Mouse (Mus musculus) hindbrain, postnatal 0 days (tissue): ENCODE measurements at regions not wholly inside any gene's neighbourhood (a gene's known extent, or its start where the extent isn't known, plus 50 kb on each side); places are given as distances from the start of the nearest gene placed in this dataset.
A peak's percentile ranks its signal among the peaks of the same experiment; 100 is the strongest.

ENCODE experiments used
- ATAC-seq: fragments of 200-750 bp; cut with Nextera tagmentation; 2 replicates; pipeline ENCODE4 v1.8.0; 2017; ENCODE audit warnings: mild to moderate bottlenecking, moderate TSS enrichment, moderate library complexity
- DNase-seq: peaks from one replicate; pipeline ENCODE4 v3.0.0-alpha.2; 2015; ENCODE audit warnings: low spot score
- H3K27ac ChIP-seq: fragments of 300-500 bp; sonication (generic); 2 replicates; pipeline ENCODE4 v1.5.1; 2014; ENCODE audit warnings: mild to moderate bottlenecking
- H3K27me3 ChIP-seq: fragments of 300-500 bp; sonication (generic); 2 replicates; pipeline ENCODE4 v1.6.1; 2014; ENCODE audit warnings: low read length, mixed read lengths; ENCODE audit not compliant: insufficient read depth
- H3K36me3 ChIP-seq: fragments of 300-500 bp; sonication (generic); 2 replicates; pipeline ENCODE4 v1.6.1; 2014; ENCODE audit warnings: low read length, mixed read lengths; ENCODE audit not compliant: insufficient read depth
- H3K4me1 ChIP-seq: fragments of 300-500 bp; sonication (generic); 2 replicates; pipeline ENCODE4 v1.6.1; 2014; ENCODE audit warnings: antibody characterized with exemption, low read length, mixed read lengths; ENCODE audit not compliant: insufficient read depth
- H3K4me2 ChIP-seq: fragments of 300-500 bp; sonication (generic); 2 replicates; pipeline ENCODE4 v1.6.1; 2014; ENCODE audit warnings: low read depth, mild to moderate bottlenecking, low read length, moderate library complexity, mixed read lengths
- H3K4me3 ChIP-seq: fragments of 300-500 bp; sonication (generic); 2 replicates; pipeline ENCODE4 v1.5.1; 2014; ENCODE audit warnings: low read length
- H3K9ac ChIP-seq: fragments of 300-500 bp; sonication (generic); replicated peaks from 2 replicates; pipeline ENCODE4 v1.6.1; 2014; ENCODE audit warnings: mild to moderate bottlenecking, low read length, moderate library complexity, mixed read lengths
- H3K9me3 ChIP-seq: fragments of 300-500 bp; sonication (generic); 2 replicates; pipeline ENCODE4 v1.6.1; 2016; ENCODE audit warnings: low read length, mixed read lengths
- CTCF ChIP-seq: IDR thresholded peaks from 2 replicates; pipeline ENCODE4 v1.5.1; 2016; ENCODE audit warnings: antibody characterized with exemption, control low read depth, low read depth
- WGBS: fragments of 180-500 bp; shearing (Covaris S2); extraction: QIAGEN DNeasy Blood & Tissue Kit; methylation state at CpG from one replicate; pipeline ENCODE4 v1.1.7; 2014; 5-methylcytosine and 5-hydroxymethylcytosine counted together

- 91% methylated on average over 7 of the region's 7 CpGs for WGBS
- no peak for TF ChIP-seq CTCF
- ATAC-seq (no peak), DNase-seq (no peak)
- Histone ChIP-seq H3K4me2 (no peak overlapping the region), H3K9ac (no peak overlapping the region), H3K27me3 (no peaks in the 10 kb centered on the region), H3K9me3 (no peaks in the 10 kb centered on the region), H3K4me1 (peaks cover 10% of the 10 kb centered on the region; the same call in 1 of the 2 replicates), H3K36me3 (no peaks in the 10 kb centered on the region), H3K4me3 (no peak overlapping the region), H3K27ac (no peak overlapping the region)
Observed at GRCm38 (mm10) chr14:105734291-105734690, 162.3 kb downstream of the Spry2 start.

- no peaks in the 10 kb centered on the region for H3K27me3 ChIP-seq
- WGBS, result 7% methylated on average over 12 of the region's 12 CpGs
- 0 out of 2 replicates have a peak overlapping the region, but pooled peaks have one; percentile 36 for H3K9ac ChIP-seq
Observed at GRCm38 (mm10) chr14:105733013-105733728, 163.4 kb downstream of the Spry2 start.

GRCm38 (mm10) chr14:105732221-105733012 is 164.2 kb downstream of the Spry2 start:
- H3K4me2 ChIP-seq, result peak overlapping the region; percentile 59
- under 1% methylated on average over 13 of the region's 13 CpGs for WGBS

More at GRCm38 (mm10) chr14:105733013-105733728, 163.4 kb downstream of the Spry2 start:
- H3K27ac ChIP-seq, result peak overlapping the region; percentile 86
- no peak for TF ChIP-seq CTCF
- ATAC-seq (peak; percentile 64), DNase-seq (peak; percentile 83)
- H3K36me3 ChIP-seq, result no peaks in the 10 kb centered on the region
- no peaks in the 10 kb centered on the region for H3K9me3 ChIP-seq
- peak overlapping the region; percentile 59 for H3K4me2 ChIP-seq
- H3K4me3 ChIP-seq, result peak overlapping the region; percentile 35
- peaks cover 10% of the 10 kb centered on the region; the same call in 1 of the 2 replicates for H3K4me1 ChIP-seq

GRCm38 (mm10) chr14:105730786-105731185 is 165.8 kb downstream of the Spry2 start:
- Histone ChIP-seq H3K4me2 (peak overlapping the region; percentile 59), H3K27me3 (no peaks in the 10 kb centered on the region), H3K9ac (no peak overlapping the region), H3K4me3 (no peak overlapping the region), H3K36me3 (no peaks in the 10 kb centered on the region), H3K27ac (peak overlapping the region; percentile 86), H3K9me3 (no peaks in the 10 kb centered on the region), H3K4me1 (peaks cover 10% of the 10 kb centered on the region; the same call in 1 of the 2 replicates)
- TF ChIP-seq CTCF, result no peak
- DNase-seq (peak; percentile 67), ATAC-seq (no peak)
- WGBS, result 15% methylated on average over 4 of the region's 4 CpGs

More at GRCm38 (mm10) chr14:105732221-105733012, 164.2 kb downstream of the Spry2 start:
- TF ChIP-seq CTCF, result peak; percentile 54
- ATAC-seq (peak; percentile 96), DNase-seq (peak; percentile 92)
- Histone ChIP-seq H3K9ac (peak overlapping the region; percentile 36; the same call in 1 of the 2 replicates), H3K9me3 (no peaks in the 10 kb centered on the region), H3K36me3 (no peaks in the 10 kb centered on the region), H3K4me1 (peaks cover 10% of the 10 kb centered on the region; the same call in 1 of the 2 replicates), H3K27ac (peak overlapping the region; percentile 86), H3K27me3 (no peaks in the 10 kb centered on the region), H3K4me3 (peak overlapping the region; percentile 35)

- ATAC-seq (no peak), DNase-seq (no peak)
- Histone ChIP-seq H3K27ac (no peak overlapping the region), H3K36me3 (no peaks in the 10 kb centered on the region), H3K4me2 (no peak overlapping the region), H3K27me3 (no peaks in the 10 kb centered on the region), H3K4me3 (no peak overlapping the region), H3K9ac (no peak overlapping the region), H3K4me1 (peaks cover 10% of the 10 kb centered on the region; the same call in 1 of the 2 replicates), H3K9me3 (no peaks in the 10 kb centered on the region)
- no peak for TF ChIP-seq CTCF
- 87% methylated on average over 5 of the region's 5 CpGs for WGBS
Observed at GRCm38 (mm10) chr14:105728841-105729240, 167.8 kb downstream of the Spry2 start.

- no peak for DNase-seq
- no peak overlapping the region for H3K4me3 ChIP-seq
- no peak overlapping the region for H3K9ac ChIP-seq
- no peak overlapping the region for H3K27ac ChIP-seq
- WGBS, result 37% methylated on average over 8 of the region's 8 CpGs
- H3K4me1 ChIP-seq, result 0 out of 2 replicates have a peak, but pooled peaks cover 1% of the 10 kb centered on the region
- no peaks in the 10 kb centered on the region for H3K36me3 ChIP-seq
- no peak overlapping the region for H3K4me2 ChIP-seq
- no peak for TF ChIP-seq CTCF
- no peaks in the 10 kb centered on the region for H3K9me3 ChIP-seq
- no peak for ATAC-seq
- no peaks in the 10 kb centered on the region for H3K27me3 ChIP-seq
Observed at GRCm38 (mm10) chr14:105725741-105726140, 170.9 kb downstream of the Spry2 start.
